Mouse (Mus musculus) hindbrain, embryonic 14.5 days (tissue): ENCODE results near the gene Insl6. TPM values are rescaled to one million over a fixed set of nuclear protein-coding genes. Genes with fewer than 3 reads are reported as not detected.

Experiments used
- ATAC-seq: fragments of 200-750 bp; cut with Nextera tagmentation; 2 replicates; pipeline ENCODE4 v1.8.0; 2017; ENCODE audit warnings: moderate number of reproducible peaks, mild to moderate bottlenecking, moderate TSS enrichment, moderate library complexity; ENCODE audit not compliant: low FRiP score
- DNase-seq: peaks from one replicate; pipeline ENCODE4 v3.0.0-alpha.2; 2015; ENCODE audit warnings: low spot score
- H3K27ac ChIP-seq: fragments of 300-500 bp; sonication (generic); 2 replicates; pipeline ENCODE4 v1.5.1; 2014; ENCODE audit warnings: mild to moderate bottlenecking, moderate library complexity
- H3K27me3 ChIP-seq: fragments of 300-500 bp; sonication (generic); 2 replicates; pipeline ENCODE4 v1.6.1; 2014; ENCODE audit warnings: mild to moderate bottlenecking, low read length, mixed read lengths; ENCODE audit not compliant: control insufficient read depth, insufficient read depth
- H3K36me3 ChIP-seq: fragments of 300-500 bp; sonication (generic); replicated peaks from 2 replicates; pipeline ENCODE4 v1.6.1; 2014; ENCODE audit not compliant: control insufficient read depth, insufficient read depth
- H3K4me1 ChIP-seq: fragments of 300-500 bp; sonication (generic); replicated peaks from 2 replicates; pipeline ENCODE4 v1.6.1; 2014; ENCODE audit warnings: antibody characterized with exemption, low read length, mixed read lengths; ENCODE audit not compliant: control insufficient read depth, insufficient read depth
- H3K4me2 ChIP-seq: fragments of 300-500 bp; sonication (generic); replicated peaks from 2 replicates; pipeline ENCODE4 v1.6.1; 2014; ENCODE audit warnings: mild to moderate bottlenecking, moderate library complexity
- H3K4me3 ChIP-seq: fragments of 300-500 bp; sonication (generic); replicated peaks from 2 replicates; pipeline ENCODE4 v1.5.1; 2014; ENCODE audit warnings: mild to moderate bottlenecking, low read length
- H3K9ac ChIP-seq: fragments of 300-500 bp; sonication (generic); 2 replicates; pipeline ENCODE4 v1.6.1; 2014
- H3K9me3 ChIP-seq: fragments of 300-500 bp; sonication (generic); 2 replicates; pipeline ENCODE4 v1.6.1; 2016; ENCODE audit warnings: low read length; ENCODE audit not compliant: control insufficient read depth
- WGBS: fragments of 180-500 bp; shearing (Covaris S2); extraction: QIAGEN DNeasy Blood & Tissue Kit; methylation state at CpG from one replicate; pipeline ENCODE4 v1.1.7; 2014; 5-methylcytosine and 5-hydroxymethylcytosine counted together
- polyA plus RNA-seq: library from polyadenylated mRNA; unstranded; fragments of >200 nt; fragmentation: Nextera tagmentation; extraction: Ambion mirVana; gene quantifications from 2 replicates; pipeline ENCODE4 v1.2.1, GENCODE M21; 2014

The Insl6 gene
- polyA plus RNA-seq, result 1.7 and 1.8 TPM in 2 replicates

GRCm38 (mm10) chr19:29325053-29325851 is at the start of gene Insl6:
Gene Insl6, minus strand, starts transcription at chr19:29325356.
- 5% methylated on average over 31 of the region's 31 CpGs for WGBS
- H3K4me3 ChIP-seq, result peak within 1 kb of the TSS; percentile 21
- H3K36me3 ChIP-seq, result no peaks in the 10 kb centered on the region
- peak; percentile 30 for DNase-seq
- H3K4me1 ChIP-seq, result no peaks in the 10 kb centered on the region
- H3K27me3 ChIP-seq, result no peaks in the 10 kb centered on the region
- peak; percentile 72; the same call in 1 of the 2 replicates for ATAC-seq
- no peak within 1 kb of the TSS for H3K9ac ChIP-seq
- peak within 1 kb of the TSS; percentile 56 for H3K4me2 ChIP-seq
- H3K9me3 ChIP-seq, result no peaks in the 10 kb centered on the region
- H3K27ac ChIP-seq, result no peak within 1 kb of the TSS

DNA sequence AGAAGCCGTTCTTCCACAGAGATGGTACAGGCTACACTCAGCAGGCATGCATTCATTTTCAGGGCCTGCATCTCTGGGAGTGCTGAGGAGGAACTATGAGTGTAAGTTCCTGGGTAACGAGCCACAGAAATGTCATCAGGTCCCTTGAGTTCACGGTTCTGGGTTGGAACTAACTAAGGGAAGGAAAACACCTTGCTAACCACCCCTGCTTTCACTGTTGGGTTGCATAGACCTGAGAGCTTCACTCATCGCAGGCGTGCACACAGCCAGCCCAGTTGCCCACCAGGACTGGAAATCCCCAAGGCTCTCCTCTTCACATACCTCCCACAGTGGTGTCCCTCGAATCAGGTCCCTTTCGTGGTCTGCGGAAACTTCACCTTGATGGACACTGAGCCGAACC is 49.8 kb upstream of the Insl6 start:
- no peaks in the 10 kb centered on the region for H3K9me3 ChIP-seq
- no peak overlapping the region for H3K27ac ChIP-seq
- no peaks in the 10 kb centered on the region for H3K36me3 ChIP-seq
- H3K4me2 ChIP-seq, result no peak overlapping the region
- no peaks in the 10 kb centered on the region for H3K27me3 ChIP-seq
- DNase-seq (no peak), ATAC-seq (no peak)
- no peak overlapping the region for H3K4me3 ChIP-seq
- H3K9ac ChIP-seq, result no peak overlapping the region
- 93% methylated on average over 9 of the region's 9 CpGs for WGBS
- H3K4me1 ChIP-seq, result no peaks in the 10 kb centered on the region

DNA sequence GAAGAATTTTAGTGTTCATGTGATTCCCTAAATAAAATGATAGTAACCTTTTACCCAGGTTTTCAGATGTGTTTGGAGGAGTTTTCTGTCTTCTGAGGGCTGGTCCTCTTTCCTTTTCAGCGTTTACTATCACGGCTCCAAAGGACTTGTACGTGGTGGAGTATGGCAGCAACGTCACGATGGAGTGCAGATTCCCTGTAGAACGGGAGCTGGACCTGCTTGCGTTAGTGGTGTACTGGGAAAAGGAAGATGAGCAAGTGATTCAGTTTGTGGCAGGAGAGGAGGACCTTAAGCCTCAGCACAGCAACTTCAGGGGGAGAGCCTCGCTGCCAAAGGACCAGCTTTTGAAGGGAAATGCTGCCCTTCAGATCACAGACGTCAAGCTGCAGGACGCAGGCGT is 48.3 kb upstream of the Insl6 start:
- H3K9me3 ChIP-seq, result no peaks in the 10 kb centered on the region

GRCm38 (mm10) chr19:29372621-29373020 is 47.5 kb upstream of the Insl6 start:
- H3K27ac ChIP-seq, result no peak overlapping the region
- no peaks in the 10 kb centered on the region for H3K27me3 ChIP-seq
- no peaks in the 10 kb centered on the region for H3K9me3 ChIP-seq
- DNase-seq, result no peak
- no peak overlapping the region for H3K4me2 ChIP-seq
- no peak for ATAC-seq
- H3K4me1 ChIP-seq, result 0 out of 2 replicates have a peak, but pooled peaks cover under 1% of the 10 kb centered on the region
- H3K4me3 ChIP-seq, result no peak overlapping the region
- WGBS, result 96% methylated on average over 3 of the region's 3 CpGs
- H3K9ac ChIP-seq, result no peak overlapping the region
- H3K36me3 ChIP-seq, result no peaks in the 10 kb centered on the region

More for the DNA sequence above, 48.3 kb upstream of the Insl6 start:
- no peak for ATAC-seq
- WGBS, result 35% methylated on average over 11 of the region's 11 CpGs
- Histone ChIP-seq H3K4me2 (peak overlapping the region; percentile 35), H3K27ac (no peak overlapping the region), H3K4me1 (no peaks in the 10 kb centered on the region), H3K36me3 (no peaks in the 10 kb centered on the region), H3K9ac (peak overlapping the region; percentile 25; the same call in 1 of the 2 replicates), H3K4me3 (0 out of 2 replicates have a peak overlapping the region, but pooled peaks have one; percentile 1), H3K27me3 (no peaks in the 10 kb centered on the region)
- no peak for DNase-seq

DNA sequence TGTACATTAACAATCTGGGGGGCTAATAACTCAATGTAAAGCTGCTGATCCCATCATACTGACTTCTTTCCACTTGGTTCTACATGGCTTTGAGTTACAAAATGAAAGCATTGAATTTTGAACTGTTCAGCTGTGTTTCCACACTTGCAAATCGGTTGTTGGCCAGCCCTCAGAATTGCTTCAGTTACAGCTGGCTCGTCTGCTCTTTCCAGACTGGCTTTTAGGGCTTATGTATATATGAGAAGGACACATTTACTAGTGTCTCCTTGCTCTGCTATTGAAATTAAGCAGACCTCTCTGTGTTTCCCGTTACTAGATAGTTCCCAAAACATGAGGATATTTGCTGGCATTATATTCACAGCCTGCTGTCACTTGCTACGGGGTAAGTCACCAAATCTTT is 47.0 kb upstream of the Insl6 start:
- no peak overlapping the region for H3K4me2 ChIP-seq
- no peak for DNase-seq

DNA sequence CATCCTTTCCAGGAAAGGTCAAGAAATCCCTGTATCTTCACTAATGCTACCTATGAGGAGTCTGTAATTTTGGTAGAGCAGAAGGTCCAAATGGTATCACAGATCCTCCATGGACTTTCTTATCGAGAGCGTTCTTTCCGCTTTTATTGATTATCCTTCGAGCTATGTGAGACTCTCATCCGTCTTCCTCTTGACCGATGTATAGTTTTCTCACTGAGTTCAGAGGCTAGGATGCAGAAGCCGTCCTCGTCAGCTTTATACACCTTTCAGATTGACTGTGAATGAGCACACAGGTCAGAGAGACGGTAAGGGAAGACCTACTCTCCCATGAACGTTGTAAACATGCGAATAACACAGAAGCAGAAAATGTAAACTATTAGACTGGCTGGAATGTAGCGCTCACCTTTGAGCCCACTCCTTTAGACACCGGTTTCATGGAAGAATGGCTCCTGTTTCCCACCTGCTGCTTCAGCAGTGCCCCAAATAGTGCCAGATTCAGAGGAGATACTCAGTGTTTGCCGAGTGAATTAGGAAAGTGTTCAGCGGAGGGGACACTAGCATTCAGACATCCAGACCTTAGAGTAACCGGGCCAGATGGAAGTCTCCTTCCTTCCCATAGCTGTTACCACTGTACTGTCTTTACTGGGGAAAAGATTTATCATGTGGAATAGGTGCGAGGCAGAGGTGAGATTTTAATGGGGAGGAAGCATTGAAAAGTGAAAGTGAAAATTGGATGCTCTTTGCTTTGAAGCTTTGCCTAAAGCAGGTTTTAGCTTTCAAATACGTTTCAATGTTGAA is 46.3 kb upstream of the Insl6 start:
- Histone ChIP-seq H3K9ac (no peak overlapping the region), H3K9me3 (no peaks in the 10 kb centered on the region), H3K36me3 (no peaks in the 10 kb centered on the region), H3K4me2 (no peak overlapping the region), H3K27ac (no peak overlapping the region), H3K4me3 (no peak overlapping the region), H3K4me1 (0 out of 2 replicates have a peak, but pooled peaks cover 9% of the 10 kb centered on the region), H3K27me3 (no peaks in the 10 kb centered on the region)
- DNase-seq (no peak), ATAC-seq (no peak)
- 84% methylated on average over 18 of the region's 18 CpGs for WGBS

More for the DNA sequence above, 47.0 kb upstream of the Insl6 start:
- 85% methylated on average over 4 of the region's 4 CpGs for whole genome bisulfite sequencing
- no peaks in the 10 kb centered on the region for H3K36me3 ChIP-seq
- no peak overlapping the region for H3K4me3 ChIP-seq
- H3K27me3 ChIP-seq, result no peaks in the 10 kb centered on the region
- 0 out of 2 replicates have a peak, but pooled peaks cover 5% of the 10 kb centered on the region for H3K4me1 ChIP-seq
- no peaks in the 10 kb centered on the region for H3K9me3 ChIP-seq
- no peak overlapping the region for H3K9ac ChIP-seq
- H3K27ac ChIP-seq, result no peak overlapping the region
- ATAC-seq, result no peak

GRCm38 (mm10) chr19:29370545-29371283 is 45.6 kb upstream of the Insl6 start:
- H3K36me3 ChIP-seq, result no peaks in the 10 kb centered on the region
- WGBS, result 93% methylated on average over 7 of the region's 7 CpGs
- H3K4me1 ChIP-seq, result 0 out of 2 replicates have a peak, but pooled peaks cover 9% of the 10 kb centered on the region
- ATAC-seq (no peak), DNase-seq (no peak)
- no peaks in the 10 kb centered on the region for H3K27me3 ChIP-seq
- H3K4me2 ChIP-seq, result no peak overlapping the region
- no peak overlapping the region for H3K27ac ChIP-seq
- H3K4me3 ChIP-seq, result no peak overlapping the region
- no peak overlapping the region for H3K9ac ChIP-seq
- no peaks in the 10 kb centered on the region for H3K9me3 ChIP-seq

DNA sequence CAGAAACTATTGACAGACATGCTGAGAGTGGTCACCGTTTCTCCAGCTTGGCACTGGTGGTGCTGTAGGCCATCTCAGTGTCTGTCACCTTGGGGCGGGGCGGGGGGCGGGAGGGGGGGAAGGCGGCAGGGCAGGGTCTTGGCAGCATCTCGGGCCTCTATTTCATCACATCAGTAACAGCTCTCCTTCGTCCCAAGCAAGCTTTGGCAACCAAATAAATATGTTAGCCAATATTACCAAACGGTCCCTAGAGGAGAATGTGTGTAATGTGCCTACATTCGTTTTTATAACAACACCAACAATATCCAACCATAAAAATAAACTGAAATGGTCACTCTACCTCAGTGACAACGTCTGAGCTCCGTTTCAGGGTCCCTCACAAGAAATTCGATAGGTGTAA is 45.0 kb upstream of the Insl6 start:
- no peaks in the 10 kb centered on the region for H3K27me3 ChIP-seq
- DNase-seq, result no peak
- no peak overlapping the region for H3K27ac ChIP-seq
- H3K9me3 ChIP-seq, result no peaks in the 10 kb centered on the region
- H3K4me1 ChIP-seq, result 0 out of 2 replicates have a peak, but pooled peaks cover 9% of the 10 kb centered on the region
- ATAC-seq, result no peak
- no peaks in the 10 kb centered on the region for H3K36me3 ChIP-seq
- WGBS, result 74% methylated on average over 12 of the region's 12 CpGs
- H3K4me3 ChIP-seq, result no peak overlapping the region
- no peak overlapping the region for H3K4me2 ChIP-seq
- no peak overlapping the region for H3K9ac ChIP-seq
